Mouse (Mus musculus) thymus, postnatal 36 days (tissue): Measurements from ENCODE around the gene Gm13276.
A peak's percentile ranks its signal among the peaks of the same experiment; 100 is the strongest.
"Not testable (repeated sequence)": the region's sequence is repeated elsewhere in the genome, so short reads cannot be mapped to it uniquely, and the experiment has no call there.

Experiments
- DNase-seq, 2 experiments: peaks; one replicate each; pipeline ENCODE4 v3.0.0; 2022; ENCODE audit warnings: mixed read lengths in 2 of 2

Gm13276 gene

GRCm38 (mm10) chr4:88788402-88788801 lies 2.9 kb downstream of the Gm13276 start, which contains the start of gene Gm13277:
Gene Gm13277 (plus strand): TSS chr4:88788632.
- peak; percentile 67 to 75 for DNase-seq

DNA sequence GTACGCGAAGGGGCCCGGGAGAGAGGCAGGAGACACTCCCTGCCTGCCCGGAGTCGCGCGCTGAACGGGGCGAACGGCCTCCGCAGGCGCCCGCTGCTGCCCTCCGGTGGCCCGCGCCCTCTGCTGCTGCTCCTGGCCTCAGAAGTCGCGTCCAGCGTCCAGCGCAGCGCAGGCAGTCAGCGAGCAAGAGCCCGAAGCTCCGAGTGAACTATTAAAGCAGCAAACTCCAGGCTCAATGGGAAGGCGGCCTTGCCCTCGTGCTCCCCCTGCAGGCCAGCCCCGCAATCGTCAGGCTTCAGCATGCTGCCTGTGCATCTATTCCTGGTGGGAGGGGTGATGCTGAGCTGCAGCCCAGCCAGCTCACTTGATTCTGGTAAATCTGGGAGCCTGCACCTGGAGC lies 5.7 kb downstream of the Gm13276 start, which contains the start of gene Gm13278:
TSS of gene Gm13278 (plus strand) at position 301 of the 400 bp plus-strand sequence.
- not testable (repeated sequence) for DNase-seq

DNA sequence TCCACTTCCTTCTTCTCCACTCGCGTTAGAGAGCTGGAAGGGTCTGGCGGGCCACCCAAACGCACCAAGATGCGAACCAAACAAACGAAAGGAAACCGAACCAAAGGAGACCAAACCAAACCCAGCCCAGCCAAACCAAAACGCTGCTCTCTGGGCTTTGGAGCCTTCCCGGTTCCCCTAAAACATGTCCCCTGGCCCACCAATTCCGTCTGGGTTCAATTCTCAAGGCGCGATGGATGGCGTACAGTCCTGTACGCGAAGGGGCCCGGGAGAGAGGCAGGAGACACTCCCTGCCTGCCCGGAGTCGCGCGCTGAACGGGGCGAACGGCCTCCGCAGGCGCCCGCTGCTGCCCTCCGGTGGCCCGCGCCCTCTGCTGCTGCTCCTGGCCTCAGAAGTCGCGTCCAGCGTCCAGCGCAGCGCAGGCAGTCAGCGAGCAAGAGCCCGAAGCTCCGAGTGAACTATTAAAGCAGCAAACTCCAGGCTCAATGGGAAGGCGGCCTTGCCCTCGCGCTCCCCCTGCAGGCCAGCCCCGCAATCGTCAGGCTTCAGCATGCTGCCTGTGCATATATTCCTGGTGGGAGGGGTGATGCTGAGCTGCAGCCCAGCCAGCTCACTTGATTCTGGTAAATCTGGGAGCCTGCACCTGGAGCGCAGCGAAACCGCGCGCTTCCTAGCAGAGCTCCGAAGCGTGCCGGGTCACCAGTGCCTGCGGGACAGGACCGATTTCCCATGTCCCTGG lies 8.6 kb downstream of the Gm13276 start, which contains the start of gene Gm13275:
TSS of gene Gm13275 (plus strand) at position 552 of the 740 bp plus-strand sequence.
- peak; percentile 74 to 82 for DNase-seq

DNA sequence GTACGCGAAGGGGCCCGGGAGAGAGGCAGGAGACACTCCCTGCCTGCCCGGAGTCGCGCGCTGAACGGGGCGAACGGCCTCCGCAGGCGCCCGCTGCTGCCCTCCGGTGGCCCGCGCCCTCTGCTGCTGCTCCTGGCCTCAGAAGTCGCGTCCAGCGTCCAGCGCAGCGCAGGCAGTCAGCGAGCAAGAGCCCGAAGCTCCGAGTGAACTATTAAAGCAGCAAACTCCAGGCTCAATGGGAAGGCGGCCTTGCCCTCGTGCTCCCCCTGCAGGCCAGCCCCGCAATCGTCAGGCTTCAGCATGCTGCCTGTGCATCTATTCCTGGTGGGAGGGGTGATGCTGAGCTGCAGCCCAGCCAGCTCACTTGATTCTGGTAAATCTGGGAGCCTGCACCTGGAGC lies 11.6 kb downstream of the Gm13276 start, which contains the start of gene Gm13279:
TSS of gene Gm13279 (plus strand) at position 301 of the 400 bp plus-strand sequence.
- DNase-seq, result not testable (repeated sequence)

- DNase-seq, result not testable (repeated sequence)
These were observed 13.9 kb downstream of the Gm13276 start, which contains the start of gene Gm13285 for GRCm38 (mm10) chr4:88799365-88799764. Gene Gm13285 (plus strand): TSS chr4:88799665.

GRCm38 (mm10) chr4:88802954-88803353 lies 17.4 kb downstream of the Gm13276 start, which contains the start of gene Gm13287:
Gene Gm13287 (plus strand): TSS chr4:88803254.
- not testable (repeated sequence) for DNase-seq

- DNase-seq, result not testable (repeated sequence)
These were observed 19.7 kb downstream of the Gm13276 start, which contains the start of gene Gm13288 for GRCm38 (mm10) chr4:88805231-88805630. Gene Gm13288 (plus strand): TSS chr4:88805531.

DNA sequence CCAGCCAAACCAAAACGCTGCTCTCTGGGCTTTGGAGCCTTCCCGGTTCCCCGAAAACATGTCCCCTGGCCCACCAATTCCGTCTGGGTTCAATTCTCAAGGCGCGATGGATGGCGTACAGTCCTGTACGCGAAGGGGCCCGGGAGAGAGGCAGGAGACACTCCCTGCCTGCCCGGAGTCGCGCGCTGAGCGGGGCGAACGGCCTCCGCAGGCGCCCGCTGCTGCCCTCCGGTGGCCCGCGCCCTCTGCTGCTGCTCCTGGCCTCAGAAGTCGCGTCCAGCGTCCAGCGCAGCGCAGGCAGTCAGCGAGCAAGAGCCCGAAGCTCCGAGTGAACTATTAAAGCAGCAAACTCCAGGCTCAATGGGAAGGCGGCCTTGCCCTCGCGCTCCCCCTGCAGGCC lies 20.3 kb downstream of the Gm13276 start:
- DNase-seq, result peak in 1 of 2 experiments; percentile 13

DNA sequence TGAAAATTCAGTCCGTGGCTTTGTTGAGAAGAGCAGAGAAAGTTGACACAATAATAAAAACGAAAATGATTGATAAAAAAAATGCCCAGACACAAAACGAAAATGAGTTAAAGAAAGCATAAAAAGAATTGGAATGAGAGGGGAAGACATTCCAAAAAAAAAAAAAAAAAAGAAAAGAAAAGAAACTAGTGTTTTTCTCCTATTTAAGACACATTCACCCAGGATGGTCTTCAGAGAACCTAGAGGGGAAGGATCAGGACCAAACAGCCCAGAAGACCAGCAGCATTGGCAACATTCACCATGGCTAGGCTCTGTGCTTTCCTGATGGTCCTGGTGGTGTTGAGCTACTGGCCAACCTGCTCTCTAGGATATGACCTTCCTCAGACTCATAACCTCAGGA lies 30.4 kb downstream of the Gm13276 start, which contains the start of gene Ifna7:
TSS of gene Ifna7 (plus strand) at position 301 of the 400 bp plus-strand sequence.
- DNase-seq, result no peak

DNA sequence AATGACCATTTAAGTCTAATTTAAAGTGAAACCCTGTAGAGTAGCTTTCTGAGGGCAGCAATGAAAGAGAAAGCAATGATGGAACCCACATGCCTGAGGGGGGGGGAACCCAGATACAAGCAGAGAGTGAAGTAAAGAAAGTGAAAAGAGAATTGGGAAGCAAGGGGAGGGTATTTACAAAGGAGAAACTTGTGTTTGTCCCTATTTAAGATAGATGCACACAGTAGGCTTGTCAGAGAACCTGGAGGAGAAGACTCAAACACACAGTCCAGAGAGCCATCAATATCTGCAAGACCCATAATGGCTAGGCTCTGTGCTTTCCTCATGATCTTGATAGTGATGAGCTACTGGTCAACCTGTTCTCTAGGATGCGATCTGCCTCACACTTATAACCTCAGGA lies 34.1 kb downstream of the Gm13276 start, which contains the start of gene Ifna11:
TSS of gene Ifna11 (plus strand) at position 301 of the 400 bp plus-strand sequence.
- DNase-seq, result no peak

- DNase-seq, result no peak
These were observed 37.5 kb downstream of the Gm13276 start for GRCm38 (mm10) chr4:88822995-88823394.

GRCm38 (mm10) chr4:88827116-88827515 lies 41.6 kb downstream of the Gm13276 start, which contains the start of gene Ifna6:
Gene Ifna6 (plus strand): TSS chr4:88827416.
- DNase-seq, result not testable (repeated sequence)

DNA sequence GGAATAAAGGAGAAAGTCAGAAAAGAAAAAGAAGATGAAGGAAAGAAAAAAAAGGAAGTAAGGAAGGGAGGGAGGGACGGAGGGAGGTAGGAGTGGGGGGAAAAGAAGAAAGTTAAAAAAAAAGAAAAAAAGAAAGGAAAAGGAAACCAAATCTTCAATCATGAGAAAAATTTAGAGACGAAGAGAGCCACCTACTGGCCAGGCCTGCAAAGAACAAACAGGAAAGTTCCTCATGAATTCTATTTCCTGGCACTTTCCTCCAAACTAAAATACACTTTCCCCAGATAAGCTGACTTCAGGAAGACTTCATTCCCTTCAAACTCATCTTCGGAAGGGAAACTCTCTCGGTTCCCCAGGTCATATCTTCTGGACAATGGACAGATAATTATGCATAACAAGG lies 45.0 kb downstream of the Gm13276 start:
- peak; percentile 22 to 48 for DNase-seq

DNA sequence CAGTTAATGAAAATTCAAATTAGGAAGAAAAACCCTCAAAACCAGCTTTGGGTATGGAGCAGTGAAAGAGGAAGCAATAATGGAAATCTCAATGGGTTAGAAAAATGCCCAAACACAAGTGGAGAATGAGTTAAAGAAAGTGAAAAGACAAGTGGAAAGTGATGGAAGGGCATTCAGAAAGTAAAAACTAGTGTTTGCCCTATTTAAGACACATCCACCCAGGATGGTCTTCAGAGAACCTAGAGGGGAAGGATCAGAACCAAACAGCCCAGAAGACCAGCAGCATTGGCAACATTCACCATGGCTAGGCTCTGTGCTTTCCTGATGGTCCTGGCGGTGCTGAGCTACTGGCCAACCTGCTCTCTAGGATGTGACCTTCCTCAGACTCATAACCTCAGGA lies 49.7 kb downstream of the Gm13276 start, which contains the start of gene Ifna5:
TSS of gene Ifna5 (plus strand) at position 301 of the 400 bp plus-strand sequence.
- DNase-seq, result not testable (repeated sequence)
